Mouse (Mus musculus) layer of hippocampus, adult 11-12 months (tissue): Measurements from ENCODE around the gene Hsd11b1.
"Not testable (repeated sequence)": the region's sequence is repeated elsewhere in the genome, so short reads cannot be mapped to it uniquely, and the experiment has no call there.

Experiments used
- DNase-seq: peaks from one replicate; pipeline ENCODE4 v3.0.0; 2022; ENCODE audit warnings: low spot score

Gene Hsd11b1

GRCm38 (mm10) chr1:193263955-193264598 lies at the start of gene Hsd11b1:
Gene Hsd11b1, minus strand, starts transcription at chr1:193264075.
- no peak for DNase-seq

DNA sequence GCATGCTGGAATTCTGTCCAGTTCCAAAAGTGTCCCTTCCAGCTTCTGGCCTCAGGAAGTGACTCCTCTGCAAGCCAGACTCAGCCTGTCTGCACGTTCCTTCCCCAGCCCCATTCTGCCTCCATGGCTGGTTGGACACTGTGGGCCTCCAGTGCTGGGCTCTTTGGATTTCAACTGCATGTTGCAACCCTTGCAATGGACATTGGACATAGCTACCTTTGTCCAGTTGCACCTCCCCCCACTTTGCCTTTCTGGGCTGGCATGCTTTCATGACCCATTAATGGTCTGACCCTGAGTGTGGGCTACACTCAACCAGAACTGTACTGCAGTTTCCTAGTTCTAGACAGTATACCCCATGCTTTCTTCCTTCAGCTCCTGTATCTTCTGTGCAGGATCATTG lies 47.7 kb upstream of the Hsd11b1 start:
- DNase-seq = no peak

- DNase-seq = no peak
These were observed 46.7 kb upstream of the Hsd11b1 start for GRCm38 (mm10) chr1:193310519-193311085.

GRCm38 (mm10) chr1:193309785-193310518 lies 46.1 kb upstream of the Hsd11b1 start:
- no peak for DNase-seq

GRCm38 (mm10) chr1:193306832-193307231 lies 43.0 kb upstream of the Hsd11b1 start:
- no peak for DNase-seq

- DNase-seq = peak; percentile 41
These were observed 41.5 kb upstream of the Hsd11b1 start for GRCm38 (mm10) chr1:193305386-193305785.

DNA sequence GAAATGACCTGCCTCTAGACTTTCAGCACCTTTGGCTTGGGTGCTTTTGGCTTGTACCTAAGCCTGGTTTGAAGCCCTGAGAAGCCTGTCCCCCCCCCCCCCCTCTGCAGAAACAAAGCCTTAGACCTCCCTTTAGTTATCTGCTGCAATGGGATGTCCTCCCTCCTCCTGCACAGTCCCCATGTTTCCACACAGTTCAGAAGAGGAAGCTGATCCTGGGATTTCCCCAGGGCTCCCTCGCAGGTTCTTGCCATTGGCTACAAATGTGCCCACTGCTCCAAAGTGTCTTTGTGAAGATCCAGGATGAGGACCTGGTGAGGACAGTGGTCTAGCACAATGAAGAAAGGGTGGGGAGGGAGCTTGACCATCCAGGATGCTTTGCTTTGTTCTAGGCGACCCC lies 39.2 kb upstream of the Hsd11b1 start:
- DNase-seq = no peak

GRCm38 (mm10) chr1:193302093-193302405 lies 38.2 kb upstream of the Hsd11b1 start:
- DNase-seq = no peak

DNA sequence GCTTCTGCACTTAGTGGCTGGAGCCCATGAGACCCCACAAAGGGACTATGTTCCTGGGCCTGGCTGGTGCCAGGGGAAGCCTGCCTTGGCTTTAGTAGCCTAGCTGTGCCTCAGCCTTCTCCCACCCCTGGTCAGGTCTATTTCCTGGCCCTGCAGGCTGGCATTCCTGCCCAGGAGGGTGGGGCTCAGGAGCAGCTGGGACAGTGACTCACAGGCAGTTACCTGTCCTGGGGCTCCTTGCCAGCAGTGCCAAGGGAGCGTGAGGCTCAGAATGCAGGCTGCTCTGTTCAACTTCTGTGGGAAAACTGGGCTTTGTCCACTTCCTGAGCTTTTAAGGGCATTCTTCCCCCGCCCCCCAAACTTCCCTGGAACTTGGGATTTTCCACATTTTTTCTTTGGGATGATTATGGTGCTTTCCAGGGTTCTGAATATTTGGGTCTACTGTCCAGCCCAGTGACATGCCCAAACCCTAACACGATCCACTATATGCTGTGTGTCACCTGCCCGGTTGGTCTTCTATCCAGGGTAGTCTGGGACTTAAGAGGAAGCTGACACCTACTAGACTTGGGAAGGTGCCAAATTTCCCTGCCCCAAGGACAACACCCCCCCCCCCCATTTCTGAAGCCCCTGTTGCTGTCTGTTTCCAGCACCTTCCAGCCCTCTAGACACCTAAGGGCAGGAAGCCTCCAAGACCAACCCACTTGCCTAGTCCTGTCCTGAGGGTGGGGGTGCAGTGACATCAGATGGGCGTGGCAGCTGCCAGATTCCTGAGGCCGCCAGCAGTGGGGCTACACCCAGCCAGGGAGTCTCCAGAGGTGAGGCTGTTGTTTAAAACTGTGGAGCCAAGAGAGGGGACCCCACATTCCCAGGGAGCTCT lies 37.6 kb upstream of the Hsd11b1 start:
- DNase-seq = no peak

DNA sequence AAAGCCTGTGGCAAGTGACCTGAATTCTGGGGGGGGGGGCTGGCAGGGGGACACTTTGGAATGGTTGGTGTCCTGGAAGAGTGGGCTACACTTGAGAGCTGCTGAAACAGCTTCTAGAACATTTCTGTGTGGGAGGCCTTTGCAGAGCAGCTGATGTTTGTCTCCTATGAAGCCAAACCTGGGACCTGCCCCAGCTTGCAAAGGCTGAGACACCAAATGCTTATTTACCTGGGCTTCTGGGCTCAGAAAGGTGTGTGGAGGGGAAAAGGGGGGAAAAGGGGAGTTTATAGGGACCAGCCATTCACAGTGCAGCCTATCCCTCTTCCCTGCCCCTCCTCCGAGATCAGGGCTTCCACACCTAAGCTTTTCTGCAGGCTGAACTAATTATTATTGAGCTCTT lies 36.1 kb upstream of the Hsd11b1 start:
- no peak for DNase-seq

DNA sequence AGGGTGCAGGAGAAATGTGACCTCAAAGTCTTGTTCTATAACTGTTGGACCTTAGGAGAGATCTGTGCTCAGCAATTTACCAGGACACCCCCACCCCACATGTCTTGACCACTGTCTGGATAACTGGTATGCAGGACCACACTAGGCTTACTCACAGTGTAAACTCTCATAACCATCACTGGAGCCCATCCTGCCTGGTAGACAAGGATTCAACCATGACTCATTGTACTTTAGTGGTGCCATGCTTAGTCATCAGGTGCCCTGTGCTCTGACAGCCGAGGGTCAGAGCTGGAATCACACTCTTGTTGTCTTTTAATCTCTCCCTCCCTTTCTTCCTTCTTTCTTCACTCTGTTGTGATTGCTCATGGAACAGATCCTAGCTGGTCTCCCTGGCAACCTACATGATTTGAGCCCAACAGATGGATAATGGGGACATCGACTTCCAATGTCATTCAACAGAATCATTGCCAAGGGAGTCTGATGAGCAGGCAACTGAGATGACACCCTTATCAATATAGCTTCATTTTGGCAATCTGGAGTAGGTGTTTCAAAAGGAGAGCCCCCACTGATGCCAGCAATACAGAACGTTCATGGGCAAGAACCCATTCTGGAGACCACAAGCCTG lies 34.4 kb upstream of the Hsd11b1 start:
- DNase-seq = no peak

DNA sequence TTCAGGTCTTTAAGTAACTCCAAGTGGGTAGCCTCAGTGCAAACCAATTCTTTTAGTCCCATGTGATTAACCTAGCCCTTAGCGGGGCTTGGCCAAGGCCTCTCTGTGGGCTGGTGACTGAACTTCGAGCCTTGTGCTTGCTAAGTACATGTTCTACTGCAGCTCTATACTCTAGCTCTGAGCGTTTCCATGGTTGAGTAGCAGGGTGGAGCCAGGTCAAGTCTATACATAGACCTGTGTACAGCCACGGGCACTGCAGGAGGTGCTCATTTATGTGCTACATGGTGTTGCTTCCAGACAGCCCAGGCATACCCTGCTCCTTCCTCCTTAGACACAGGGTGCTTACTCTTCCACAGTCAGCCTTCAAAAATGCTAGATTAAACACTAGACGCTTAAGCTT lies 32.0 kb upstream of the Hsd11b1 start:
- no peak for DNase-seq

- no peak for DNase-seq
These were observed 30.1 kb upstream of the Hsd11b1 start for GRCm38 (mm10) chr1:193293926-193294325.

DNA sequence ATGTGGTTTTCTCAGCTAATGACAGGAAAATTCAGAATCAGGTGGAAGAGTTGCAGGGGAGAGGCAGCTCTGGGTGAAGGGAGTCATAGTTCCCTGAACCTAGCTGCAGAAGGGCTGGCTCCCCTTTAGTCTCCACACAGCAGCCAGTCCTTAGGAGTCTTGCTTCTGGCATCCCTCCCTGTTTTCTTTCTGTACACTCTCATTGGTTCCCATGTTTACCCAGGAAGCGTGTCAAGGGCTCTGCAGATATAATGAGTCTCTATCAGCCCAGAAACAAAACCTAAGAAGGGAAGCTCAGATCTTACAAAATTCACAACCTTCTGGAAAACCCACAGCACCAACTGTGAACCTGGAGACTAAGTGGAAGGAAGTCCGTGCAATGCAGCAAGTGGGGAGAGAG lies 29.2 kb upstream of the Hsd11b1 start:
- DNase-seq = no peak

- DNase-seq = no peak
These were observed 26.8 kb upstream of the Hsd11b1 start for GRCm38 (mm10) chr1:193290686-193291085.

- no peak for DNase-seq
These were observed 26.0 kb upstream of the Hsd11b1 start for GRCm38 (mm10) chr1:193289914-193290313.

GRCm38 (mm10) chr1:193289076-193289475 lies 25.2 kb upstream of the Hsd11b1 start:
- DNase-seq = no peak

- DNase-seq = no peak
These were observed 23.7 kb upstream of the Hsd11b1 start for GRCm38 (mm10) chr1:193287578-193287977.

DNA sequence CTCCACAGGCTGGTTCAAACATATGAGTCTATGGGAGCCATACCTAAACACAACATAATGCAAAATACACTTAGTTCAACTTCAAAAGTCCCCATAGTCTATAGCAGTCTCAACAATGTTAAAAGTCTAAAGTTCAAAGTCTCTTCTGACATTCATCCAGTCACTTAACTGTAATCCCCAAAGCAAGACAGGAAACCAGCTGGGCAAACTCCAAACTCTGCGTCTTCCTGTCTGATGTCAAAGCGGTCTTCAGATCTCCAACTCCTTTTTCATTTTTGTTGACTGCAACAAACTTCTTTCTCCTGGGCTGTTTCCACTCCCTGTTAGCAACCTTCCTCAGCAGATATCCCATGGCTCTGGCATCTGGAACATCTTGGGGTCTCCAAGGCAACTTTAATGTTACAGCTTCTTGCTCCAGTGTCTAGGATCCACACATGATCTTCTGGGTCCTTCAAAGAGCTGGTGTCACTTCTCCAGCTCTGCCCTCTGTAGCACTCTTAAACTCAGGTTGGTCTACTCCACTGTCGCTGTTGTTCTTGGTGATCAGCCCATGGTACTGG lies 22.0 kb upstream of the Hsd11b1 start:
- not testable (repeated sequence) for DNase-seq

DNA sequence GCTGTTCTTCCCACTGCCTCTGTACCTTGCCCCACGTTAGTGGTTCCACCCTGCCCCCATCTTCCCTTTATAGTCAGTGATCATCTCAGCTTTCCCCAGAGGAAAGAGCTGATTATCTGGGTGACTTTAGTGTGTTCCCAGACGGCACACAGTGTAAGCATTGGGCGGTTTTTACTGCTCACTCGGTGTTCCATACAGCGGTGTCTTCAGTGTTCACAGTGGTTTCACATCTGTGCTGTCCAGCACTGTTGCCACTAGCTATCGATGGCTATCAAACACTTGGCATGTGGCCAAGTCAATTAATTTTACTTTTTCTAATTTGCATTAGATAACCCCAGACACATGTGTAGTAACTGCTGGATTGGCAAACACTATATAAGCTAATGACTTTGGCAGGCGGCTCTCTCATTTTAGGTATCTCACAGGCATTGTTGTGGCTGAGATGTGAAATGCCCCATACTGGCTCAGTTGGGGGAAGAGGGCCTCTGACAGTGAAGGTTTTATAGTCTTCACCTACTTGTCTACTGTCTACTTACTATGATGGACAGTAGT lies 20.4 kb upstream of the Hsd11b1 start:
- DNase-seq = no peak

DNA sequence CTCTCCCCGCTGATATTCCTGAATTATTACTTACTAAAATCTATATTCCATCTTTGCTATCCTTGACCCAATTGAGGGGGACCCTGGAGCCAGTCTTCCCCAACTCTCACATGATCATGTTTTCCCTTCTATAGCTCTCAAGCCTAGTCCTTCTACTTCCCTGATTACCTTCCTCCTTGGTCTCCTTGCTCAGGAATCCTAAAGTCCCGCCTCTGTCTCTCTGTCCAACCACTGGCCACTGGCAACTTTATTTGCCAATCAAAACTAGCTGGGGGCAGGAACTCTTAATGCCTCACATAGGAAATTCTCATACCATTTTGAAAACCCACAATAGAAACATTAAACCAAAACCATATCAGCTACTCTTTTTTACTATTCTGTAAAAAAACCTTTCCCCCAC lies 17.5 kb upstream of the Hsd11b1 start:
- DNase-seq = no peak

DNA sequence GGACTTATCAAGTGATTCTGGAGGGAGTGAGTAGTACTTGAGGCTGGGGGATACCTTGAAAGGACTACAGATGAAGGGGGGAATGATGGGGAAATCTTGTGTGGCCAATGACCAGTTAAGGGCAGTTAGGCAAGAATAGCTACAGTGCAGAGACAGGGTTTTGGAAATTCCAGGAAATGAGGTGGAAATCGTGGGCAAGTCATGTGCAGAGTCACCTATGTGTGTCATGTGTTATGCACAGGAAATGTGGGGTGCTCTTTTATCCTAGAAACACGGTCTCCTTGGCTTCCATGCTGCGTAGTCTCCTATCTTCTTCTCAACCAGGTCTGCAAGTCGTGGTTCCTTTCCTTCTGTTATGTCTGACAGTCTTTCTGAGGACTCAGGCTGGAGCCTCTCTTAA lies 15.6 kb upstream of the Hsd11b1 start:
- DNase-seq = no peak
